Mouse (Mus musculus) heart, postnatal 0 days (tissue): ENCODE data around the gene Klri2.

Experiments used
- CTCF ChIP-seq: IDR thresholded peaks from 2 replicates; pipeline ENCODE4 v1.5.1; 2016; ENCODE audit warnings: antibody characterized with exemption, control low read depth, low read depth
- EP300 ChIP-seq: IDR thresholded peaks from 2 replicates; pipeline ENCODE4 v1.6.1; 2016; ENCODE audit warnings: antibody characterized with exemption, low read depth

DNA sequence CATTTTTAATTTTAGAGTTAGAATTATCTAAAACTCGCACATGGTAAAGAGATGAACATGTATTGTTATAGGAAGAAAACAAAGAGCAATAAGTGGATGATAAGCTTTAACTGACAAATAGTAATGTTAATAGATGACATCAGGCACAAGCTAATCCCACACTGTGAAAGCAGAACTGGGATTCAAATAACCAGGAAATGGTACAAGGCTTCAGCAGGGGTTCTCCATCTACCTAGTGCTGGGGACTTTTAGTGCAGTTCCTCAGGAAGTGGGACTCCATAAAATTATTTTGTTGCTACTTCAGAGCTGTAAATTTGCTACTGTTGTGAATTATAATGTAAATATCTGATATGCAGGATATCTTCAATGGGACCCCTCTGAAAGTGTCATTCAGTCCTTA is 13.0 kb downstream of the Klri2 start:
- no peak for TF ChIP-seq EP300
- TF ChIP-seq CTCF = no peak
